Mouse (Mus musculus) urinary bladder, postnatal 14 days (tissue): Measurements from ENCODE around the gene Cdca7l.
"Not testable (repeated sequence)": the region's sequence is repeated elsewhere in the genome, so short reads cannot be mapped to it uniquely, and the experiment has no call there.

Source experiments
- DNase-seq: peaks from one replicate; pipeline ENCODE4 v3.0.0; 2021; ENCODE audit warnings: low spot score

The Cdca7l gene

DNA sequence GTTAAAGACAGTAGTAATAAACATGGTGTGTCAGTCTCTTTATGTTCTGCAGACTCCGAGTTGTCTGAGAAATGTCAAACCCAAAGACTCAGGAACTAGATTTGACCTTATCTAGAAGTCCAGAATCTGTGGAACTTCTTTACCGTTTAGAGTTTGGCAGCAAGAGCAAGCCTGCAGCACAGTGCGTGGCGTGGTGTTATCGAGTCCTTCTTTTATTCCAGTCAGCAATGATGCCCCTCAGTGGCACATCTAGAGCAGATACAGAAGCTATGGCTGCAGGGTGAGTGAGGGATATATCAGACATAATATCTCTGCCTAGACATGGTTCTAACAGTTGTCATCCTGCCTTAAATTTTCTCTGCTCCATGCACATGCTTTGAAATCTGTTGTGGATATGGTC, 58.6 kb downstream of the Cdca7l start:
- DNase-seq = no peak

DNA sequence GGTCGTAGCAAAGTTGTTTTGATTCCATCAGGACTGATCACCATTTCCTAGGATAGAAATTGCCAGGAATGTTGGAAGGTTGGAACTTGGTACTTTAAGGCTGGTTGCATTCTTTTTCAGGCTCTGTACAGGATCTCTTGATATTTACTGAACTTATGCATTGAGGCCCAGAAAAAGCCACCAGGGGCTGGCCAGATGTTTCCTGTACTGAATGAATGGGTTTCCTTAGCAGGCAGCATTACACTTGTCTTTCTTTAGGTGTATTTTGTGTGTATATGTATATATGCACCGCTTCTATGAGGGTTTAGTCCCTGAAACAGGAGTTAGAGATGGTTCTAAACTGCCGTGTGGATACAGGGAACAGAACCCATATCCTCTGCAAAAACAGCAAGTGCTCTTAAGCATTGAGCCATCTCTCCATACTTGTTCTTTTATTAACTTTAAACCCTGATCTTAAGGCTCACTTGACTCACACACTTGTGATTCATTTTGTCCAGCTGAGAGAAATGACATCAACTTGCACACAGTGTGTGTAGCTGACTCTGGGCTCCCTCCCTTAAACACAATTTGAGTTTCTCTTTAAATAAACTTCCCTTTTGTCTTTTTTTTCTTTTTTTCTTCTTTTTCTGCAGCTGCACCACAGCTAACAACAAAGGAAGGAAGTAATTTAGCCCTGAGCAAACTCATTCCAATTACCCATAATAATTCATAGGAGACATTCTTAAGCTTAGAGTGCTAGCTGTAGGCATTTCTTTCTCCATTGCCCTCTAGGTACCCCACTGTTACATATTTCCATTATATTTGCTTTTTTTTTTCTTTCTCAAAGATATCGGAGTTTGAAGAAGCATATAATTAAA, 63.8 kb downstream of the Cdca7l start:
- DNase-seq = no peak

DNA sequence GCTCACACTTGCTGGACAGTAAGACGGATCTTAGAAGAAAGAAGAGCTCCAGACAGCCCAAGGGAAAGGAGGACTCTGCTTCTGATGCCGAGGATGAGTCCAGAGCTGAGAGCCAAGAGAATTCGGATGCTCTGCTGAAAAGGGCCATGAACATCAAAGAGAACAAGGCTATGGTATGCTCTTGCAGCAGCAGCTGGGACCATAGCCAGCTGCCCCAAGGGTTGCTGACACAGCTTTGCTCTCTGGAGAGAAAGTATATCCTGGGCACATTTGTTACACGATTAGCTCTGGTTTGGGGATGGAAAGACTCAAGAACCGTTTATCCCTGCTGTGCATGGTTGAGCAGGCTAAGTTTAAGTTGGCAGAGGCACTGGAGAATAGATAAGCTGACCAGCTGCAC, 68.2 kb downstream of the Cdca7l start:
- DNase-seq = no peak

DNA sequence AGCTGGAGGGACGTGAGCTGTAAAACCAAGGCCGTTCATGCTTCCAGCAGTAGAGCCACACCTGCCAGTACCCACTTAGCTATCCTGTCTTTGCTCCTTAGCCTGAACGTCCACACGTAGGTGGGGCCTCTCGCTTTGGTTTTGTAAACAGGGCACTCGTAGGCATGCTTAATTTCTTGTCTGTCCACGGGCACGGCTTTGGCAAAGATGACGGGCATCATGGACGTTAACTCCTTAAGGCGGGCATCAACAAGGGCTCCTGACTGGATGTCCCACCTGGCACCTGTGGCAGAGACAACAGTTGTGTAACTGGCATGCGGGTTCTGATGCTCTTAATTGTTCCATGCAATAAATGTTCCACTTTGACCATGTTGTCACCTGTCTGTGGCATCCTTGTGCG, 74.3 kb downstream of the Cdca7l start:
- no peak for DNase-seq

DNA sequence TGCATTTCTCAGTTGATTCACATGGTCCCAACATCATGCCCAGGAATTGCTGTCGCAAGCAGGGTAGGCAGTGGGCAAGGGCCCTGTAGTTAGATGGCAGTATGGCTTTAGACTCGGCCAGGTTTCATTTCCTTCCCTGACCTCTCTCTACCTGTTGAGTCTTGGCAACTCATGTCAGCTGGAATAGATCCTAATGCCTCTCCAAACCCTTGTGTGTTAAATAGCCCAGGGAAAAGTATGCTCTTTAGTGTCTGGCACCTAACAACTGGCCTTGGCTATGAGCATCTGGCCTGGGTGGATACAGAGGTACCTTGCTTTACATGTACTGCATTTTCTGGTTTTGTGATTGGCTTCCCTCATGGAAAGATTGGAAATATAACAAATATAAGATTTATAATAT, 80.5 kb downstream of the Cdca7l start:
- no peak for DNase-seq

DNA sequence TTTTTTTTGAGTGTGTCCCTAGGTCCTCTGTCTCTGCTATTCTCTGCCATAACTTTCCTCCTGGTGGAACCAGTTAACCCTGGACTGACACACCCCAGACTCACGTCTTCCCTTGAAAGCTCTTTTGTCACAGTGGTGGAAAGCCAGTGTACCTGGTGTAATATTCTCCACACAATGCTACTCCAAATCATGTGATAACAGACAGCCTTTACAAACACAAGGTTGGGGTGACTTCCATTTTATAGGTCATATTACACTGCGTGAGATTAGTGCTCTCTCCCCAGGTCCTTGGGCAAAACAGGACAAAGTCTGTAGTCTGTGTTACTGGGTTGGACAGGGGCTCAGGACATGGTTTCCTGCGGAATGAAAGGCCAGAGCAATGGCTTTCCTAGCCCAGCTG, 83.3 kb downstream of the Cdca7l start:
- DNase-seq = no peak

DNA sequence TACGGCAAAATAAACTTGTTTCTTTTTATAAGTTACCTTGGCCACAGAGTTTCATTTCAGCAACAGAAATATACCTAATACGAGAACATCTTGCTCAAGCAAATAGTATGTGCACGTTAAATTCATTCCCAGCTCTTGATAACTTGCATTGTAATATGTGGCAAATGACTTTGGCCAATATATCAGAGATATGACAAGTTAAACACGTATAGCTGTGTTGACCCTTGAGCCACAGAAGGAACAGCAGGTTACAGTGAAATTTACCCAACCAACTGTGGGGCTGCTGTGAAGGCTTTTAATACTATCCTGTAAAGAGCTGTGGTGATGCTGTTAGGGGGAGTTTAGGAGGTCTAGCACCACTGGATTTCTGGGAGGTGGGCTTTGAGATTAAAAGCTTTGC, 96.7 kb downstream of the Cdca7l start:
- DNase-seq = not testable (repeated sequence)

DNA sequence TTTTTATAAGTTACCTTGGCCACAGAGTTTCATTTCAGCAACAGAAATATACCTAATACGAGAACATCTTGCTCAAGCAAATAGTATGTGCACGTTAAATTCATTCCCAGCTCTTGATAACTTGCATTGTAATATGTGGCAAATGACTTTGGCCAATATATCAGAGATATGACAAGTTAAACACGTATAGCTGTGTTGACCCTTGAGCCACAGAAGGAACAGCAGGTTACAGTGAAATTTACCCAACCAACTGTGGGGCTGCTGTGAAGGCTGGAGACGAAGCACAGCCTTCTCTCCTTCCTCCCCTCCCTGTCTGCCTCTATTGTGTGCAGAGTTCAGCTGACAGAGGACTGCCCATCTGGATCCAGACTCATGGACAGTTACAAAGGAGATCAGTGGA, 97.3 kb downstream of the Cdca7l start:
- DNase-seq = not testable (repeated sequence)

DNA sequence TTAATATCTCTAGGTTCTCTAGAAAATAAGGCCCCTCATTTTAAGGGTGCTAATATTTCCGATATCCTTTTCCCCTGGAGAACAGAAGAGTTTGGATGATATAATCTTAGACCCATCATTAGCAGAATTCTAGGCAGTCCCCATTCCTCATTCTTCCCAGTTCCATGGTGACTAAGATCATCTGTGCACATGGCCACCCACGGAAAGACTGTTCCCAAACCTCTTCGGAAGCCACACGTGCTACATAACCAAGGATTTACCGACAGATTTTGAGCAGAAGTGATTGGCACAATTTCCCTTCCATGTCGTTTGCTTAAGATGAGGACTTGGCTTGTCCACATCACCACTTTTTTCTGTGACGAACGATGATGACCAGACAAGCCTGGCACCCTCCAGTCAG, 99.6 kb downstream of the Cdca7l start:
- DNase-seq = no peak

DNA sequence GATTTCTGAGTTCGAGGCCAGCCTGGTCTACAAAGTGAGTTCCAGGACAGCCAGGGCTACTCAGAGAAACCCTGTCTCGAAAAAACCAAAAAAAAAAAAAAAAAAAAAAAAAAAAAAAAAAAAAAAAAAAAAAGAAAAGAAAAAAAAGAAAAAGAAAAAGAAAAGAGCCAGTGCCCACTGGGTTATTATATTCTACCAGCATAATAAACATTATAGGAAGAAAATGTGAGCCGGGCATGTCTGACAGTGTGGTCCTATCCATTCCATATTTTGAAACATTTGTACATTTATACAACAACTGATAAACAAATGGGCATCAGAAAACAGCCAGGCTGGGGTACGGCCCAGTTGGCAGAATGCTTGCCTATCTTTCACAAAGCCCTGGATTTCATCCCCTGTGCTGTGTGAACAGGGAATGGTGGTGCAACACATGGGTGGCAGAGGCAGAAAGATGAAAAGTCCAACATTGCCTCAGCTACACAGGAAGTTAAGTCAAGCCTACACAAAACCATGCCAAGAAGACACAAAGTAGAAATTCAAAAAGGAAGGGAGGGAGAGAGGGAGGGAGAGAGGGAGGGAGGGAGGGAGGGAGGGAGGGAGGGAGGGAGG, 101.2 kb downstream of the Cdca7l start:
- DNase-seq = not testable (repeated sequence)

DNA sequence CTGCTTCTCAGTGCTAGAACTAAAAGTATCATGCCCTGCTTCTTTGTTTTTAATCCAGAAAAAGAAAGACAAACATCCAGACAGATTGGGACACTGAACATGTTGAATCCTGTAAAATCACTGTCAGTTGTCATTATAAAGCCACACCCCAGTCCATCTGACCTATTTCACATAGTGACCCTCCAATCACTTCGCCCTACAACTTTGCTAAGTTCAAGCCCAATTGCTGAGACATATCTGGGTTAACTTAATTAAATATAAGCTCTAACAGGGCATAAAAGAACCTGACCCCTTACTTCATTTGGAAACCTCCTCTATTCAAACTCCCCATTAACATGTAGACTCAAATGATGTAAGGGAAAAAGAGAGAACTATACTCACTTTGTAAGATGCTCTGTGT, 107.3 kb downstream of the Cdca7l start:
- no peak for DNase-seq

DNA sequence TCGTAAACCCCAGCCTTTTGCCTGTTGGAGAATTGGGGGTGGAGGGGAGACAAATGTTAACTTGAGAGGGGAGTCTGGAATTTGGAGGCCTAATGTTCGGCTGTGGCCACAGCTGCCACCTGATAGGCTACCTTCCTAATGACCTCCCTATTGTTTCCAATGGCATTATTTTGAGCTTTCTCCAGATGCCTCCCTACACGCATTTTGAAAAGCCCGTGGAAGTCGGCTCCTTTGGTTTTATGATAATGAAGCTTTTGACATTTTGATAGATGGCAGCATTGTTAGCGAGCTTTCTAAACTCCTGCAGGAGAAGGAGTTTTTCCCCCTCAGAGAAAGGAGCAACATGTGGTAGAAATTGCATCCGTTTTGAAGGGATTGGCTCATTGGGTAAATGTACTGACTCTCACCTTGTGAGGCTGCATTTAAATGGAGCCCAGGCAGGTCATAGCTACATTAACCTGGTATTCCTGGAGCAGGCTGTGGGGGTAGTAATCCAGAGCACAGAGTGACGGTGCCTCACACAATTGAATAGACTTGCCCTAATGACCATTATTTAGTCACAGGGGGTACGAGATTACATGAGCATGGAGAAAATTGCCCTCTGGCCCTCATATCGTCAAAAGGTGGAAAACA, 110.6 kb downstream of the Cdca7l start:
- no peak for DNase-seq

DNA sequence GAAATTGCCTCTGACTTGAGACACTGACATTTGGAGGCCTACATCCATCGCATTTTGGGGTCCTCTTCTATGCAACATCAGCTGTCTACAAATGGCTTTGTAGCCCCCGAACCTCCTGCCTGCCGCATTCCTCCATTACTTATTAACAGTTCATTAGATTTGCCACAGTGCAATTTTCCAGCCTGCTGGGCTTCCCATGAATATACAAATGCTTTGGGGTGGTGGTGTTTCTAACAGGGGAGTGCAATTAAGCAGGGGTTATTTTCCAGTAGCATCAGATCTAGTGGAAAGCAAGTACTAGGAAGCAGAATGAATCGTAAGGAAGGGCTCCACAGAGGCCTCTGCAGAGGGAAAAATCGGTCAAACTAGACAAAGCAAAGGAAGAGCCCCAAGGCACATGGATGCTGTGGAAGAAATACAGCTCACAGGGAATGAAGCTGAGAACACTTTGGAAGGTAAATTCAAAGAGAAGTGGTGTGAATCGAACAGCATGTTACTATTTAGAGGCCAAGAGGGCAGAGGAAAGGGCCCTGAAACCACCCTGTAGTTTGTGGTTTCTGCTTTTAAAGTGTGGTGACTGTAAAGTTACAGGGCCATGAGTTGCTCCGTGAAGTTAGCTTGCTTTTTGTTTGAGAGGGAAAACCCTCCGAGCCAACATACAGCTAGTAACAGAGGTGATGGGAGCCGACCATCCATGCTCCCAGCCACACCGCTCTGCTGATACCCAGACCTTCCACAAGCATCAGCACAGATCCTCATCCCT, 111.9 kb downstream of the Cdca7l start:
- no peak for DNase-seq
